Mouse (Mus musculus) liver, adult 2 months (tissue): ENCODE data around the gene Ggt7.

ENCODE experiments used
- CTCF ChIP-seq: fragments of 200-500 bp; IDR thresholded peaks from 2 replicates; pipeline ENCODE4 v1.5.1; 2011; ENCODE audit warnings: low read depth, low read length, control low read depth
- POLR2A ChIP-seq: fragments of 200-500 bp; IDR thresholded peaks from 2 replicates; pipeline ENCODE4 v1.6.1; 2011; ENCODE audit warnings: low read length, control low read depth; ENCODE audit not compliant: insufficient read depth; ENCODE audit errors: extremely low read depth

DNA sequence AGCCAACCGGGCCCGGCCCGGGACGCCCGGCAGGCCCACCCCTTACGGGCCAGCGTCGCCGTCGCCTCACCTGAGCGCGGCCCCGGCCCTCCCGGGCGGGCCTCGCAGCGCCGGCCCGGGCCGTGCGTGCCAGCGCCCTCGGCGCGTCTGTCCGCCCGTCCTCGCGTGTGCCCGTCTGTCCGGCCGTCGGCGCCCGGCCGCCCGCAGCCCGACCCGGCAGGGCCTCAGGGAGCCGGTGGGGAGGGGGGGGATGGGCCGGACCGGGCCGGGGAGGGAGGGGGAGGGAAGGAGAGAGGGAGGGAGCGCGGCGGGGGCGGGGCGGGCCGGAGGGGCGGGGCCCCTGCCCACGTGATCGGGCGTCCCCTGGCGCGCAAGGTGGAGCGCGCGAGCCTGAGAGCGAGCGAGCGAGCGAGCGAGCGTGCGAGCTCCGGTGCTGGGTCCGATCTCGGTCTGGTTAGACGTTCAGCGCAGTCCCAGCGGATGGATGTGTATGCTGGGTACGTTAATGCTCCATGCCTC, 44.4 kb downstream of the Ggt7 start, which contains the start of gene Ncoa6:
- no peak for TF ChIP-seq POLR2A
- TF ChIP-seq CTCF = no peak
